Mouse (Mus musculus) forebrain, embryonic 12.5 days (tissue): ENCODE data around the gene Gm7029. TPM values are rescaled to one million over a fixed set of nuclear protein-coding genes. Genes with fewer than 3 reads are reported as not detected.
"Not testable (repeated sequence)": the region's sequence is repeated elsewhere in the genome, so short reads cannot be mapped to it uniquely, and the experiment has no call there.

Experiments used
- ATAC-seq: fragments of 200-750 bp; cut with Nextera tagmentation; 2 replicates; pipeline ENCODE4 v1.8.0; 2017; ENCODE audit warnings: moderate TSS enrichment; ENCODE audit not compliant: low FRiP score
- H3K27ac ChIP-seq: fragments of 300-500 bp; sonication (generic); 2 replicates; pipeline ENCODE4 v1.5.1; 2016; ENCODE audit warnings: mild to moderate bottlenecking
- H3K27me3 ChIP-seq: fragments of 300-500 bp; sonication (generic); 2 replicates; pipeline ENCODE4 v1.6.1; 2016; ENCODE audit warnings: mild to moderate bottlenecking
- H3K36me3 ChIP-seq: fragments of 300-500 bp; sonication (generic); replicated peaks from 2 replicates; pipeline ENCODE4 v1.6.1; 2016; ENCODE audit warnings: mild to moderate bottlenecking
- H3K4me1 ChIP-seq: fragments of 300-500 bp; sonication (generic); 2 replicates; pipeline ENCODE4 v1.6.1; 2016
- H3K4me2 ChIP-seq: fragments of 300-500 bp; sonication (generic); 2 replicates; pipeline ENCODE4 v1.6.1; 2016; ENCODE audit warnings: mild to moderate bottlenecking, moderate library complexity
- H3K4me3 ChIP-seq: fragments of 300-500 bp; sonication (generic); replicated peaks from 2 replicates; pipeline ENCODE4 v1.5.1; 2016; ENCODE audit warnings: mild to moderate bottlenecking
- H3K9ac ChIP-seq: fragments of 300-500 bp; sonication (generic); 2 replicates; pipeline ENCODE4 v1.6.1; 2016; ENCODE audit warnings: mild to moderate bottlenecking
- H3K9me3 ChIP-seq: fragments of 300-500 bp; sonication (generic); 2 replicates; pipeline ENCODE4 v1.6.1; 2016
- WGBS: fragments of 180-500 bp; shearing (Covaris S2); methylation state at CpG from one replicate; pipeline ENCODE4 v1.1.7; 2016; 5-methylcytosine and 5-hydroxymethylcytosine counted together
- polyA plus RNA-seq: library from polyadenylated mRNA; unstranded; fragments of >200 nt; fragmentation: Nextera tagmentation; extraction: Ambion mirVana; gene quantifications from 2 replicates; pipeline ENCODE4 v1.2.1, GENCODE M21; 2016

Gm7029 gene
- not detected in 2 replicates for polyA plus RNA-seq

GRCm38 (mm10) chr17:33873537-33873936, at the start of gene Gm7029:
TSS of gene Gm7029 (plus strand) at chr17:33873837.
- not testable (repeated sequence) for H3K4me1 ChIP-seq, H3K27ac ChIP-seq, H3K9me3 ChIP-seq, H3K4me2 ChIP-seq, ATAC-seq, H3K9ac ChIP-seq, H3K4me3 ChIP-seq, H3K27me3 ChIP-seq
- 73% methylated on average over 4 of the region's 12 CpGs for WGBS
- peaks cover 29% of the 10 kb centered on the region for H3K36me3 ChIP-seq

- H3K27me3 ChIP-seq = no peaks in the 10 kb centered on the region
- peaks cover 33% of the 10 kb centered on the region for H3K4me1 ChIP-seq
- H3K9me3 ChIP-seq = no peaks in the 10 kb centered on the region
- peak within 1 kb of the TSS; percentile 84 for H3K27ac ChIP-seq
- H3K4me3 ChIP-seq = peak within 1 kb of the TSS; percentile 77
- peak within 1 kb of the TSS; percentile 80 for H3K4me2 ChIP-seq
- WGBS = under 1% methylated on average over 51 of the region's 51 CpGs
- H3K36me3 ChIP-seq = peaks cover 41% of the 10 kb centered on the region
- peak; percentile 94 for ATAC-seq
- peak within 1 kb of the TSS; percentile 87 for H3K9ac ChIP-seq
Observed at GRCm38 (mm10) chr17:33824084-33824996, 49.3 kb upstream of the Gm7029 start, which contains the start of the genes Rps28 and Ndufa7. TSS of gene Rps28 (minus strand) at chr17:33824562. TSS of gene Ndufa7 (plus strand) at chr17:33824572.

- WGBS = 5% methylated on average over 6 of the region's 6 CpGs
- peak overlapping the region; percentile 87 for H3K9ac ChIP-seq
- peaks cover 41% of the 10 kb centered on the region for H3K36me3 ChIP-seq
- H3K27me3 ChIP-seq, H3K9me3 ChIP-seq, ATAC-seq: not testable (repeated sequence)
- H3K4me1 ChIP-seq = peaks cover 33% of the 10 kb centered on the region
- H3K4me2 ChIP-seq = peak overlapping the region; percentile 77
- H3K4me3 ChIP-seq = peak overlapping the region; percentile 77
- H3K27ac ChIP-seq = peak overlapping the region; percentile 84; the same call in 1 of the 2 replicates
Observed at GRCm38 (mm10) chr17:33824997-33825330, 48.7 kb upstream of the Gm7029 start.

- 85% methylated on average over 8 of the region's 8 CpGs for WGBS
- Histone ChIP-seq H3K9ac (peak overlapping the region; percentile 87; the same call in 1 of the 2 replicates), H3K9me3 (no peaks in the 10 kb centered on the region), H3K36me3 (peaks cover 41% of the 10 kb centered on the region), H3K4me2 (peak overlapping the region; percentile 77), H3K4me3 (peak overlapping the region; percentile 77), H3K27ac (no peak overlapping the region), H3K4me1 (peaks cover 33% of the 10 kb centered on the region), H3K27me3 (no peaks in the 10 kb centered on the region)
- no peak for ATAC-seq
Observed at GRCm38 (mm10) chr17:33825462-33825861, 48.2 kb upstream of the Gm7029 start.

- no peaks in the 10 kb centered on the region for H3K27me3 ChIP-seq
- H3K9me3 ChIP-seq = no peaks in the 10 kb centered on the region
- H3K36me3 ChIP-seq = peaks cover 41% of the 10 kb centered on the region
- ATAC-seq = no peak
- H3K4me2 ChIP-seq = no peak overlapping the region
- no peak overlapping the region for H3K4me3 ChIP-seq
- WGBS = under 1% methylated on average over 3 of the region's 3 CpGs
- no peak overlapping the region for H3K27ac ChIP-seq
- peaks cover 32% of the 10 kb centered on the region for H3K4me1 ChIP-seq
- H3K9ac ChIP-seq = no peak overlapping the region
Observed at GRCm38 (mm10) chr17:33826850-33827249, 46.8 kb upstream of the Gm7029 start.

- Histone ChIP-seq H3K9me3 (no peaks in the 10 kb centered on the region), H3K27ac (peak overlapping the region; percentile 36; the same call in 1 of the 2 replicates), H3K36me3 (peaks cover 44% of the 10 kb centered on the region), H3K4me1 (peaks cover 13% of the 10 kb centered on the region), H3K27me3 (no peaks in the 10 kb centered on the region), H3K4me2 (no peak overlapping the region), H3K9ac (no peak overlapping the region), H3K4me3 (no peak overlapping the region)
- 78% methylated on average over 2 of the region's 2 CpGs for WGBS
- ATAC-seq = no peak
Observed at GRCm38 (mm10) chr17:33828892-33829291, 44.7 kb upstream of the Gm7029 start.

- Histone ChIP-seq H3K4me2 (no peak overlapping the region), H3K27ac (no peak overlapping the region), H3K4me1 (peaks cover 13% of the 10 kb centered on the region), H3K36me3 (peaks cover 51% of the 10 kb centered on the region), H3K4me3 (no peak overlapping the region), H3K27me3 (no peaks in the 10 kb centered on the region), H3K9me3 (no peaks in the 10 kb centered on the region), H3K9ac (no peak overlapping the region)
- no peak for ATAC-seq
- WGBS = 93% methylated on average over 10 of the region's 10 CpGs
Observed at GRCm38 (mm10) chr17:33829561-33829960, 44.1 kb upstream of the Gm7029 start.

GRCm38 (mm10) chr17:33842966-33843795, 30.5 kb upstream of the Gm7029 start, which contains the start of gene Cd320:
TSS of gene Cd320 (plus strand) at chr17:33843091.
- ATAC-seq = peak; percentile 93
- WGBS = 0% methylated on average over 45 of the region's 45 CpGs
- Histone ChIP-seq H3K4me3 (peak within 1 kb of the TSS; percentile 73), H3K27me3 (no peaks in the 10 kb centered on the region), H3K27ac (peak within 1 kb of the TSS; percentile 54; the same call in 1 of the 2 replicates), H3K4me1 (peaks cover 15% of the 10 kb centered on the region), H3K36me3 (peaks cover 26% of the 10 kb centered on the region), H3K9ac (peak within 1 kb of the TSS; percentile 72), H3K9me3 (no peaks in the 10 kb centered on the region), H3K4me2 (peak within 1 kb of the TSS; percentile 83)

- Histone ChIP-seq H3K4me1 (peaks cover 15% of the 10 kb centered on the region), H3K27ac (no peak overlapping the region), H3K4me3 (peak overlapping the region; percentile 73; the same call in 1 of the 2 replicates), H3K36me3 (peaks cover 26% of the 10 kb centered on the region), H3K4me2 (peak overlapping the region; percentile 83), H3K27me3 (no peaks in the 10 kb centered on the region), H3K9ac (0 out of 2 replicates have a peak overlapping the region, but pooled peaks have one; percentile 72), H3K9me3 (no peaks in the 10 kb centered on the region)
- no peak for ATAC-seq
- whole genome bisulfite sequencing = 80% methylated on average over 1 of the region's 1 CpGs
Observed at GRCm38 (mm10) chr17:33844196-33844595, 29.4 kb upstream of the Gm7029 start.

GRCm38 (mm10) chr17:33848139-33848538, 25.5 kb upstream of the Gm7029 start:
- peaks cover 31% of the 10 kb centered on the region for H3K36me3 ChIP-seq
- ATAC-seq = no peak
- no peak overlapping the region for H3K9ac ChIP-seq
- H3K4me1 ChIP-seq = peaks cover 15% of the 10 kb centered on the region
- no peak overlapping the region for H3K4me2 ChIP-seq
- H3K4me3 ChIP-seq = no peak overlapping the region
- H3K27ac ChIP-seq = no peak overlapping the region
- H3K27me3 ChIP-seq = no peaks in the 10 kb centered on the region
- no peaks in the 10 kb centered on the region for H3K9me3 ChIP-seq
- 88% methylated on average over 8 of the region's 8 CpGs for WGBS

- Histone ChIP-seq H3K9ac (no peak overlapping the region), H3K4me1 (no peaks in the 10 kb centered on the region), H3K27me3 (no peaks in the 10 kb centered on the region), H3K36me3 (peaks cover 31% of the 10 kb centered on the region), H3K4me2 (no peak overlapping the region), H3K4me3 (no peak overlapping the region), H3K9me3 (no peaks in the 10 kb centered on the region), H3K27ac (no peak overlapping the region)
- WGBS = 78% methylated on average over 1 of the region's 1 CpGs
- ATAC-seq = no peak
Observed at GRCm38 (mm10) chr17:33851331-33851730, 22.3 kb upstream of the Gm7029 start.

GRCm38 (mm10) chr17:33857816-33858215, 15.8 kb upstream of the Gm7029 start:
- Histone ChIP-seq H3K4me1 (no peaks in the 10 kb centered on the region), H3K9ac (no peak overlapping the region), H3K27ac (no peak overlapping the region), H3K27me3 (no peaks in the 10 kb centered on the region), H3K36me3 (no peaks in the 10 kb centered on the region; the same call in 1 of the 2 replicates), H3K9me3 (no peaks in the 10 kb centered on the region), H3K4me2 (no peak overlapping the region), H3K4me3 (no peak overlapping the region)
- no peak for ATAC-seq
- 77% methylated on average over 4 of the region's 4 CpGs for WGBS
